Mouse (Mus musculus) erythroblast, embryonic 14.5 days (primary cell): Measurements from ENCODE around the gene Cd86.

Experiments used
- GATA1 ChIP-seq: IDR thresholded peaks from 2 replicates; pipeline ENCODE4 v1.6.1; 2012; ENCODE audit warnings: low read length, inconsistent platforms, mixed read lengths
- TAL1 ChIP-seq: IDR thresholded peaks from 3 replicates; pipeline ENCODE4 v1.6.1; 2012; ENCODE audit warnings: low read length, inconsistent platforms, mixed read lengths

- TF ChIP-seq TAL1 (no peak), GATA1 (no peak)
These were observed 15.9 kb upstream of the Cd86 start for GRCm38 (mm10) chr16:36681829-36682228.
